Mouse (Mus musculus): ENCODE data around the gene Parpbp.

DNA sequence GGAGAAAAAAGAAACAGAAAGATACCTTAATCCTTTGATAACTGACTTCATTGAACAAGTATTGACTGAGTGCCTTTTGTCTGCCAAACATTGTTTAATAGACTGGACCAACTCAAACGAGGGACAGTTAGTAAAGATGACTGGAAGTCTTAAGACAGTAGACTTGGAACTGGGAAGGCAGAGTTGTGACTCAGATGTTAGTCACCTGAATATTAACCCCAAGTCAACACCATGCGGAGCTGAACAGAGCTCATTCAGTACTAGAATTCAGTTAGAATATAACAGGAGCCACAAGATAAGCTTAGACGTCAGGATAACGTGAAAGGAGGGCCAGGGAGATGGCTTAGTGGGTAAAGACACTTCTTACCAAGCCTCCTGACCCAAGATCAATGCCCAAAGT, 3.6 kb upstream of the Parpbp start:
- TF ChIP-seq GATA1 (IDR thresholded peaks at IDR 0.05; ENCODE audit: borderline replicate concordance, low read length) (no peak), FLI1 (IDR thresholded peaks at IDR 0.05; ENCODE audit: low read length) (no peak)
